Mouse (Mus musculus) forebrain, embryonic 10.5 days (tissue): ENCODE measurements around the gene Fbxw8. TPM values are rescaled to one million over a fixed set of nuclear protein-coding genes. Genes with fewer than 3 reads are reported as not detected.

Experiments
- DNase-seq: peaks from one replicate; pipeline ENCODE4 v3.0.0-alpha.2; 2017; ENCODE audit warnings: low spot score; ENCODE audit errors: extremely low spot score
- H3K27ac ChIP-seq: fragments of 300-500 bp; sonication (generic); 2 replicates; pipeline ENCODE4 v1.5.1; 2016; ENCODE audit warnings: mild to moderate bottlenecking
- H3K27me3 ChIP-seq: fragments of 300-500 bp; sonication (generic); 2 replicates; pipeline ENCODE4 v1.6.1; 2016; ENCODE audit warnings: mild to moderate bottlenecking; ENCODE audit not compliant: poor library complexity, severe bottlenecking
- H3K36me3 ChIP-seq: fragments of 300-500 bp; sonication (generic); replicated peaks from 2 replicates; pipeline ENCODE4 v1.6.1; 2016; ENCODE audit warnings: mild to moderate bottlenecking, moderate library complexity
- H3K4me1 ChIP-seq: fragments of 300-500 bp; sonication (generic); 2 replicates; pipeline ENCODE4 v1.6.1; 2016
- H3K4me3 ChIP-seq: fragments of 300-500 bp; sonication (generic); 2 replicates; pipeline ENCODE4 v1.5.1; 2016; ENCODE audit warnings: mild to moderate bottlenecking, moderate library complexity
- H3K9me3 ChIP-seq: fragments of 300-500 bp; sonication (generic); 2 replicates; pipeline ENCODE4 v1.6.1; 2016; ENCODE audit warnings: mild to moderate bottlenecking, moderate library complexity
- WGBS: fragments of 180-500 bp; shearing (Covaris S2); methylation state at CpG from one replicate; pipeline ENCODE4 v1.1.7; 2016; 5-methylcytosine and 5-hydroxymethylcytosine counted together
- polyA plus RNA-seq: library from polyadenylated mRNA; unstranded; fragments of >200 nt; fragmentation: Nextera tagmentation; extraction: Ambion mirVana; gene quantifications from 2 replicates; pipeline ENCODE4 v1.2.1, GENCODE M21; 2016

Fbxw8 gene
- polyA plus RNA-seq, 1 experiment from 2014 or later = 33.8 TPM

GRCm38 (mm10) chr5:118120670-118121069 lies 34.6 kb downstream of the Fbxw8 start:
- H3K4me3 ChIP-seq = no peak overlapping the region
- no peaks in the 10 kb centered on the region for H3K9me3 ChIP-seq
- no peaks in the 10 kb centered on the region for H3K27me3 ChIP-seq
- peak overlapping the region; percentile 31; the same call in 1 of the 2 replicates for H3K27ac ChIP-seq
- H3K36me3 ChIP-seq = peaks cover 68% of the 10 kb centered on the region
- no peak for DNase-seq
- peaks cover 23% of the 10 kb centered on the region for H3K4me1 ChIP-seq
- WGBS = 25% methylated on average over 2 of the region's 2 CpGs

GRCm38 (mm10) chr5:118118922-118119321 lies 36.3 kb downstream of the Fbxw8 start:
- no peak for DNase-seq
- 95% methylated on average over 5 of the region's 5 CpGs for WGBS
- Histone ChIP-seq H3K4me1 (peaks cover 22% of the 10 kb centered on the region), H3K4me3 (no peak overlapping the region), H3K36me3 (peaks cover 59% of the 10 kb centered on the region), H3K27ac (no peak overlapping the region), H3K27me3 (no peaks in the 10 kb centered on the region), H3K9me3 (no peaks in the 10 kb centered on the region)

GRCm38 (mm10) chr5:118118351-118118750 lies 36.9 kb downstream of the Fbxw8 start:
- WGBS = 85% methylated on average over 3 of the region's 3 CpGs
- Histone ChIP-seq H3K4me1 (peaks cover 16% of the 10 kb centered on the region), H3K27ac (no peak overlapping the region), H3K27me3 (no peaks in the 10 kb centered on the region), H3K9me3 (no peaks in the 10 kb centered on the region), H3K36me3 (peaks cover 64% of the 10 kb centered on the region), H3K4me3 (no peak overlapping the region)
- no peak for DNase-seq

- H3K4me1 ChIP-seq = no peaks in the 10 kb centered on the region
- H3K27ac ChIP-seq = no peak overlapping the region
- no peaks in the 10 kb centered on the region for H3K9me3 ChIP-seq
- no peak for DNase-seq
- H3K36me3 ChIP-seq = peaks cover 79% of the 10 kb centered on the region
- WGBS = 87% methylated on average over 13 of the region's 13 CpGs
- no peak overlapping the region for H3K4me3 ChIP-seq
- H3K27me3 ChIP-seq = no peaks in the 10 kb centered on the region
These were observed 41.6 kb downstream of the Fbxw8 start for GRCm38 (mm10) chr5:118113617-118114016.

- DNase-seq = no peak
- H3K27me3 ChIP-seq = no peaks in the 10 kb centered on the region
- WGBS = 96% methylated on average over 7 of the region's 7 CpGs
- H3K9me3 ChIP-seq = no peaks in the 10 kb centered on the region
- H3K4me1 ChIP-seq = no peaks in the 10 kb centered on the region
- H3K36me3 ChIP-seq = peaks cover 80% of the 10 kb centered on the region
- H3K4me3 ChIP-seq = no peak overlapping the region
- H3K27ac ChIP-seq = no peak overlapping the region
These were observed 42.2 kb downstream of the Fbxw8 start for GRCm38 (mm10) chr5:118113043-118113442.

GRCm38 (mm10) chr5:118108794-118109440 lies 46.3 kb downstream of the Fbxw8 start:
- 91% methylated on average over 7 of the region's 7 CpGs for WGBS
- Histone ChIP-seq H3K9me3 (no peaks in the 10 kb centered on the region), H3K36me3 (peaks cover 84% of the 10 kb centered on the region), H3K27ac (no peak overlapping the region), H3K27me3 (no peaks in the 10 kb centered on the region), H3K4me1 (no peaks in the 10 kb centered on the region), H3K4me3 (no peak overlapping the region)
- no peak for DNase-seq

- Histone ChIP-seq H3K4me1 (no peaks in the 10 kb centered on the region), H3K27me3 (no peaks in the 10 kb centered on the region), H3K9me3 (no peaks in the 10 kb centered on the region), H3K4me3 (no peak overlapping the region), H3K36me3 (peaks cover 82% of the 10 kb centered on the region), H3K27ac (no peak overlapping the region)
- WGBS = 92% methylated on average over 17 of the region's 17 CpGs
- DNase-seq = no peak
These were observed 47.0 kb downstream of the Fbxw8 start for GRCm38 (mm10) chr5:118108124-118108793.

- WGBS = 95% methylated on average over 10 of the region's 10 CpGs
- peaks cover 77% of the 10 kb centered on the region for H3K36me3 ChIP-seq
These were observed 48.6 kb downstream of the Fbxw8 start for GRCm38 (mm10) chr5:118106667-118107066.

GRCm38 (mm10) chr5:118105536-118105935 lies 49.7 kb downstream of the Fbxw8 start:
- Histone ChIP-seq H3K36me3 (peaks cover 72% of the 10 kb centered on the region), H3K4me1 (no peaks in the 10 kb centered on the region), H3K27ac (no peak overlapping the region), H3K4me3 (no peak overlapping the region), H3K9me3 (no peaks in the 10 kb centered on the region), H3K27me3 (no peaks in the 10 kb centered on the region)
- DNase-seq = no peak
- WGBS = 91% methylated on average over 8 of the region's 8 CpGs

More at GRCm38 (mm10) chr5:118106667-118107066, 48.6 kb downstream of the Fbxw8 start:
- H3K9me3 ChIP-seq = no peaks in the 10 kb centered on the region
- H3K27me3 ChIP-seq = no peaks in the 10 kb centered on the region
- H3K4me1 ChIP-seq = no peaks in the 10 kb centered on the region
- no peak overlapping the region for H3K4me3 ChIP-seq
- no peak for DNase-seq
- no peak overlapping the region for H3K27ac ChIP-seq

- H3K27me3 ChIP-seq = no peaks in the 10 kb centered on the region
- H3K9me3 ChIP-seq = no peaks in the 10 kb centered on the region
- 90% methylated on average over 8 of the region's 8 CpGs for WGBS
- H3K4me3 ChIP-seq = no peak overlapping the region
- peaks cover 65% of the 10 kb centered on the region for H3K36me3 ChIP-seq
- H3K4me1 ChIP-seq = peaks cover 11% of the 10 kb centered on the region
- H3K27ac ChIP-seq = no peak overlapping the region
- no peak for DNase-seq
These were observed 55.3 kb downstream of the Fbxw8 start for GRCm38 (mm10) chr5:118099870-118100478.

- Histone ChIP-seq H3K4me1 (peaks cover 11% of the 10 kb centered on the region), H3K9me3 (no peaks in the 10 kb centered on the region), H3K4me3 (no peak overlapping the region), H3K27me3 (no peaks in the 10 kb centered on the region), H3K27ac (0 out of 2 replicates have a peak overlapping the region, but pooled peaks have one; percentile 20), H3K36me3 (peaks cover 69% of the 10 kb centered on the region)
- no peak for DNase-seq
- 87% methylated on average over 11 of the region's 11 CpGs for WGBS
These were observed 56.0 kb downstream of the Fbxw8 start for GRCm38 (mm10) chr5:118099069-118099869.

GRCm38 (mm10) chr5:118096317-118096716 lies 58.9 kb downstream of the Fbxw8 start:
- DNase-seq = no peak
- no peaks in the 10 kb centered on the region for H3K9me3 ChIP-seq
- no peaks in the 10 kb centered on the region for H3K27me3 ChIP-seq
- WGBS = 90% methylated on average over 3 of the region's 3 CpGs
- H3K27ac ChIP-seq = no peak overlapping the region
- peaks cover 11% of the 10 kb centered on the region for H3K4me1 ChIP-seq
- H3K4me3 ChIP-seq = no peak overlapping the region
- peaks cover 88% of the 10 kb centered on the region for H3K36me3 ChIP-seq
